Mouse (Mus musculus): ENCODE results near the gene Mfsd4b1.
"Not testable (repeated sequence)": the region's sequence is repeated elsewhere in the genome, so short reads cannot be mapped to it uniquely, and the experiment has no call there.

Mfsd4b1 gene

DNA sequence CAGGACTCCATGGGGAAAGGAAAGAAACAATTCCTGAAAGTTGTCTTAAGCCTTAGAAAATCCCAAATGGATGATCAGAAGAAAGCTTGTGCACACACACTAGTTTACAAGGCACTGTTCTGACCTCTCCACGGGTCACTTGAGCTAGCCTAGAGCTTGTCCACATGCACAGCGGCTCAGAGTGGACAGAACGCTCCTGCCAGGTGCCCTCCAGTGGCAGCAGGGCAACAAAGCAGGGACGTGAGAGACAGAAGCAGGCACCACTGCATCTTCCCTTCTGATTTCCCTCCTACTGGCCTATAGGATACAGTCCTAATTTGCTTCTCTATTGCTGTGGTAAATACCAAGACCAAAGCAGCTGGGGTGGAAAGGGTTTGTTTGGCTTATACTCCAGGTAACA lies 16.3 kb upstream of the Mfsd4b1 start:
- in situ Hi-C loops (cut with MboI; ENCODE audit: low pct_unique_long_range_greater_than_20kb in 1 of 2, low sequenced_read_pairs in 2 of 2, unreplicated experiment in 1 of 2), result no loop called here

DNA sequence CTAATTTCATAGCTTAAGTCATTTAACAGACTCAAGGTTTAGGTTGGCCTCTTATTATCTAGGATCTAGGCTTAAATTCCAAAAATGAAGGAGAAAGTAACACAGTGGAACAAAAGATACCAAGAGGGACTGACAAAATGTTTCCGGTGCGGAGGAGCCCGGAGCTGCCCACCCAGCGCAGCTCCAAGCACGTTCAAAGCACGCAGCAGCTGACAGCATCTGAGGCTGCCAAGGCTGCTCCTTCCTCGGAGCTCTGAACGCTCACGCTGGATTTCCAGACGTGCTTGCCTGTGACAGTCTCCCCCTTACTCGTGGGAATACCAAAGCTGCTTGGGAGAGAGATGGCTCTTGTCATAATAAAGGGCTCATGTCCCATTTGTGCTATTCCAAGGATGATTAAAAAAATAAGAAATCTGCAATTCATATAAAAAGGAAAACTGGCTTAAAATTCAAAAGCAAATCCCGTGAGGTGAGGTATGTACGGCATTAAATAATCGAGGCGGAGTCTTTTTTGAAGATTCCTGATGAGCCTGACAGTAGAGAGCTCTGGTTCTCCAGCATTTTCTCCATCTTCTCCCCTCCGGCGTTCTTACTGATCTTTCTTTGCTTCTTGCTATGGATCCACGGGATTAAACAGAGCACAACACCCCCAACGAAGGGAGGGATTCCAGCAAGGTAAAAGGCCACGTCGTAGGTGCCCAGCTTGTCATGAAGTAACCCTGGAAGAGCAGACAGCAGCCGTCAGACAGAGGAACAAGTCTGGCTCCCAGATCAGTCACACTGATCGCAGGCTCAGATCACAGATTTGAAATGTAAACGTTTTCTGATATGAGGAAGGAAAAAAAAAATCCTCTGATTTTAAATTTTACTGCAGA lies 11.9 kb upstream of the Mfsd4b1 start:
- in situ Hi-C loops (cut with MboI; ENCODE audit: low pct_unique_long_range_greater_than_20kb in 1 of 2, low sequenced_read_pairs in 2 of 2, unreplicated experiment in 1 of 2), result no loop called here

DNA sequence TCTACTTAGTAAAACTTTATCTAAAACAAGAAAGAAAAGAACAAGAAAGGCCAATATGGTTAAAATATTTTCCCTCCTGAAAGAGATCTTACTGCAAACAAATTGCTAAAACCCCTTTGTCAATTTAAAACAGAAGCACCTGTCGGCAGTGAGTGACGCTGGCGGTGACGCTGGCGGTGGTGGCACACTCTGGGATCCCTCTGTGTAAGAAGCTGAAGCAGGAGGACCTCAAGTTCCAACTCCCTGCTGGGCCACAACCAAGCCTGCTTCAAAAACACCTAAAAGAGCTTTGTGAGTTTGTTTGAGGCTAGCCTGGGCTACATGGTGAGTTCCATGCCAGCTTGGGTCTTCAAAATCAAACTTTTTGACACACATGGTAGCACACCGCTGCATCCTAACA lies 9.9 kb upstream of the Mfsd4b1 start:
- in situ Hi-C loops (cut with MboI; ENCODE audit: low pct_unique_long_range_greater_than_20kb in 1 of 2, low sequenced_read_pairs in 2 of 2, unreplicated experiment in 1 of 2), result no loop called here

DNA sequence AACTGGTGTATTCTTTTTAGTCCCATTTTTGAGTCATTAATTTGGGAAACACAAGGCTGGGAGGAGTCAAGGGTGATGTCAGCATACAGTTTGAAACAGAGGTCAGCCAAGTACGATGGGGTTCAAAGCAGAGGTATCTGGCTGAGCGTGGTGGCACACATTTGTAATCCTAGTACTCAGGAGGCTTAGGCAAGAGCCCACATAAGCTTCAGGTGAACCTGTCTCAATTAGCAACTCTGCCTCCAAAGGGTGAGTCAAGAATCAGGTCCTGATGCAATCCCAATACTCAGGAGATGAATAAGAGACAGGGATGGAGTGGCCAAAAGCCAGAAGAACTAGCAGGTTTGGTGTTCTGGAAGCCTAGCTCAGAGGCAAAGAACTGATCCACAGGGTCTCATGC lies 7.8 kb upstream of the Mfsd4b1 start:
- in situ Hi-C loops (cut with MboI; ENCODE audit: low pct_unique_long_range_greater_than_20kb in 1 of 2, low sequenced_read_pairs in 2 of 2, unreplicated experiment in 1 of 2), result no loop called here

DNA sequence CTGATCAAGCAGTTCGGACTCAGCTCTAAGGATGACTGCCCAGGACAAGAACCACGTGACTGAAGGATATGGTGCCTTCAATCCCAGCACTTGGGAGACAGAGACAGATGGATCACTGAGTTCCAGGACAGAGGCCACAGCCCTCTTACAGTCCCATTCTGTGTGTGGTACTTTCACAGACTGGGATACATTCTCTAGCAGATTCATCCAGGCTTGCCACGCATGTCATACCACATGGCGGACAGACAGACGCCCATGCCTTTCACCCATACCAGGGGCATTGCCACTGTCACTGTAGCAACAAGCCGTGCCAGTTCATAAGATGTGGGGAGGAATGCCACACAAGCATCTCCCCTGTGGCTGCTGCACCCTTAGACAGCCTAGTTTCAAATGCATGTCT lies 5.6 kb upstream of the Mfsd4b1 start:
- in situ Hi-C loops (cut with MboI; ENCODE audit: low pct_unique_long_range_greater_than_20kb in 1 of 2, low sequenced_read_pairs in 2 of 2, unreplicated experiment in 1 of 2), result no loop called here

DNA sequence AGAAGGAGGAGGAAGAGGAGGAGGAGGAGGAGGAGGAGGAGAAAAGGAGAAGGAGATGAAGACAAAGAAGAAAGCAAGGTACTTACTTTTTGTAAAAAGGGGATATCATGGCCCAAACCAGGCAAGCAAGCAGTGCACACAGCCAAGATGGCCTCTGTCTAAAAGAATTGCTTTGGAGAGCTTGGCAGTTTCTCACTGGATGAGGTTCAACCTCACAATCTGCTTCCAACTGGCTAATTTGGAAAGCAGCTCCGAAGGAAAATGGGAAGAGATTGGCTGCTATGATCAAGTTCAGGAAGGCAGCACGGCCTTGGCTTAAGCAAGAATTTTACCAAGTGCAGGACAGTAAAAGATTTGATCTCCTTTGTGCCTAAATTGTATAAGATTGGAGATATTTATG lies 4.5 kb upstream of the Mfsd4b1 start:
- in situ Hi-C loops (cut with MboI; ENCODE audit: low pct_unique_long_range_greater_than_20kb in 1 of 2, low sequenced_read_pairs in 2 of 2, unreplicated experiment in 1 of 2), result no loop called here

DNA sequence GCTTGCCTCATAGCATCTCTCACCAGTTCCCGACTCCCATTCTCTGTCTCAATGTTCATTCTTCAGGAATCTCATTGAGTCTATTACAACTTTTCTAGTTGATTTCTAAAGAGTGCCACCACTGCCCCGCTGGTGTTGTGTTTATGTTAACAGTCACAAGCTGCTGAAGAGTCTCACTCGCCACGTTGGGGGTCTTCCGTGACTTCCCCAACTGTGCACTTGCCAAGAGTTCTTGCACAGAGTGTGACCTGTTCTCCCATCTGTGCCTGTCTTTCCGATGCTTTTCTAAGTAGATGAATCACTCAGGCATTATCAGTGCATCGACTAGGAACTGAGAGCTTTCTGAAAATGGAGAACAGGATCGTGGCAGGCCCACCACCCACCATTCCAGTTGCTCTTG lies 3.0 kb upstream of the Mfsd4b1 start:
- in situ Hi-C loops (cut with MboI; ENCODE audit: low pct_unique_long_range_greater_than_20kb in 1 of 2, low sequenced_read_pairs in 2 of 2, unreplicated experiment in 1 of 2), result no loop called here

DNA sequence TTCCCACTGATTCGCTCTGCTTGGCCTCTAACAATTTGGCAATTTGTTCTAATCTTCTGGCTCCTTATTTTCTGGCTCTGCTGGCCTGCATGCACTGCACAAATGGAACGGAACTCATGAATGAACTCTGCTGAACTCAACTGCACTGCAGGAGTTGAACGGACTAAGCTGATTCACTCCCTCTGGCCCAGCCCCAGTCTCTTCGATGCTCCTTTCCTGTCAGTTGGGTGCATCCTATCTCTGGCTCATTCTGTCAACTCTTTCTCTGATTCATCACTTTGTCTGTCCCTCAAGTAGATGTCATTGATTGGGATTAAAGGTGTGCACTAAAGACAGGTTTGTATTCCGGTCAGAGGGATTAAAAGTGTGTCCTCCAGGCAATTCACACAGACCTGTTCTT lies 1.5 kb upstream of the Mfsd4b1 start:
- in situ Hi-C loops (cut with MboI; ENCODE audit: low pct_unique_long_range_greater_than_20kb in 1 of 2, low sequenced_read_pairs in 2 of 2, unreplicated experiment in 1 of 2), result no loop called here

DNA sequence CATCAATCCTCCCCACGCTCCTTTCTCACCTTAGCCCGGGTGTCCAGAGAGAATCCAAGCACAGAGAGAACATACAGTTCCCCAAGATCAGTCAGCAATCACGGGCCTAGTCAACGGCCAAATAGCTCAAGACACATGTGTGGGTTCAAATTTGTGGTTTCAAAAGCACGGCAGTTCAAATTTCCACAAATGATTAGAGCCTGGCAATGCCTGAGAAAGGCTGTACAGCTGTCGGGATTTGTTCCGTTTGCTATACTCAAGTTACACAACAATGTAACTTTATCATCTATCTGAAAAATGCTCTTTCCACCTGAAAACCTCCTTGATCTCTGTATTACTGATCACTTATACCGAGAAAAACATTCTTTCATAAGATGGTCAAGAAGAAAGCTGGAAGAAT lies 492 bp upstream of the Mfsd4b1 start:
- in situ Hi-C loops (cut with MboI; ENCODE audit: low pct_unique_long_range_greater_than_20kb in 1 of 2, low sequenced_read_pairs in 2 of 2, unreplicated experiment in 1 of 2), result no loop called here

DNA sequence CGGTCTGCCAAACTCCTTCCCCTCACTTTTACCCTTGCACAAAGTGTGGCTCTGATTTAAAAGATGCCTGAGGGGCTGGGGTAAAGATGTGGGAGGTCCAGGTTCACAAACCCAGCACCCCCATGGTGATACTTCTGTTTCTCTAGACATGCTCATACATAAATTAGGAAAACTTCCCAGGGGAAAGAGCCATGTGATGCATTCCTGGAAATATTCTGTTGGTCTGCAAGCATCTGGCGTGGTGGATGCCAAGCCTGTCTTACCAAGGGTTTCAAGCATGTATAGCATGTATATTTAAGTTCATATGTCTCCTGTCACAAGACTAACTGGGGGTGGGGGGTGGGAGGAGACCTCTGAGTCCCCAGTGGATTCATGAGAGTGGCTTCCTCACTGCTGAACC lies 4.7 kb downstream of the Mfsd4b1 start:
- in situ Hi-C loops (cut with MboI; ENCODE audit: low pct_unique_long_range_greater_than_20kb in 1 of 2, low sequenced_read_pairs in 2 of 2, unreplicated experiment in 1 of 2), result no loop called here

DNA sequence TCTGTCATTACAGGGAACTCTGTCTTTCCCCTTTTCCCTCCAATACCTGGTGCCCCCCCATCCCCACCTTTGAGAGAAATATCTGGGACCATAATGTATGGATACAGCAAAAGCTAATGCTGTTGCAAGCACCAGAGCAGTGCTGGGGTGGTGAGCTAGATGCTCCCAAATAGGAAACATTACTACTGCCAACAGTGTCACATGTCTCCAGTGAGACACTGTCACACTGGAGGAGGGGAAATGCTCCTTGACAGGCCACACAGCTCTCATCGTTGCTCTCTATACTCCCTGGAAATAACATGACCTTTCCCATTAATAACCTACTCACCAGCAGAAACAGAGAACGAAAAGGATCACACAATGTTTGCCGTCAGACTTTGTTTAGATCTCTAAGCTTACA lies 5.6 kb downstream of the Mfsd4b1 start:
- in situ Hi-C loops (cut with MboI; ENCODE audit: low pct_unique_long_range_greater_than_20kb in 1 of 2, low sequenced_read_pairs in 2 of 2, unreplicated experiment in 1 of 2), result no loop called here

DNA sequence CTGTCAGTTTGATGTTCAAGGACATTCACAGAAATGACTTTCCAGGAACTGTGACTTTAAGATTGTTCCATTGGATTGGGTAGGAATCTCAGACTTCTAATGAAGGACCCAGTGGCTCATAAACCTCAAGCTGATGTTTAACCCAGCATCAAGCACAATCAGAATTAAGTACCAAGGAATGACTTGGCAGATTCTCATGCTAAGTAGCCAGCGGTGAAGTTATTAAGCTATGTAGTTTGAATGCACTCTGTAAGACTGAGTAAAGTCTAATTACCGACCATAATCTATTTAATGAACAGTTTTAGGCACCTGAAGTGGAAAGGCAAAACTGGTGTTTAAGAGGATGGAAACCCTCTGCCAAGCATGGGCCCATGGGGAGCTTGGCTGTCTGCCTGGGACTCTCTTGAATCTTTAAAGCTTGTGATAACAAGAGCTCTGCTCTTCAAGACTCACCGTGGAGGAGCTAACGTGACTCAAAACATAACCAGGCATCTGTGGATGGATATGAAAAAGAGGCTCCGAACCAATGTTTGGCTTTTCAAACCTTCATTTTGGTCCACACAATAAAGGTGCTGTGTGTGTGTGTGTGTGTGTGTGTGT lies 6.7 kb downstream of the Mfsd4b1 start:
- in situ Hi-C loops (cut with MboI; ENCODE audit: low pct_unique_long_range_greater_than_20kb in 1 of 2, low sequenced_read_pairs in 2 of 2, unreplicated experiment in 1 of 2), result no loop called here

DNA sequence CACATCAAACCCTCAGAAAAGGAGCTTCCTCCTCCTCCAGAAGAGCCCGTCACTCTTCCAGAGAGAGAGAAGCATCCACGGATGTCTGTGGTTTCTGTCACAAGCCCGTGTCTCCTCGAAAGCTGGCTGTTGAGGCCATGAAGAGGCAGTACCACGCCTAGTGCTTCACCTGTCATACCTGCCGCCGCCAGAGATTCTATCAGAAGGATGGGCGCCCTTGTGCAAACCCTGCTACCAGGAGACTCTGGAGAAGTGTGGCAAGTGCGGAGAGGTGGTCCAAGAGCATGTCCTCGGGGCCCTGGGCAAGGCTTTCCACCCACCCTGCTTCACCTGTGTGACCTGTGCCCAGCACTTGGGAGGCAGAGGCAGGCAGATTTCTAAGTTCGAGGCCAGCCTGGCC lies 15.5 kb downstream of the Mfsd4b1 start:
- in situ Hi-C loops (cut with MboI; ENCODE audit: low pct_unique_long_range_greater_than_20kb in 1 of 2, low sequenced_read_pairs in 2 of 2, unreplicated experiment in 1 of 2), result no loop called here

DNA sequence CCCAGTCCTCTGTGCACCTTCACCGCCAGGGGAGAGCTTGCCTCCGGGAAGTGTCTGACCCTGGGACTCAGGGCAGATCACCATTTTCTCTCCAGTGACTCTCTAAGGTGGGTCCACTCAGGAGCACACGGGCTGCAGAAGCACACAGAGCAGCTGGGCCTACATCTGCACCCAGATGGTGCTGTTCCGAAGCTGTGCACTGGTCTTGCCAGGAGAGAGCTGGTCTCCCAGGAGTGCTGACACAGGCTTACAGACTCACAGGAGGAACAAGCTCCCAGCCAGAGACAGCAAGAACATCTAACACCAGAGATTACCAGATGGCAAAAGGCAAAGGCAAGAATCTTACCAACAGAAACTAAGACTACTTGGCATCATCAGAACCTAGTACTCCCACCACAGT lies 16.2 kb downstream of the Mfsd4b1 start:
- in situ Hi-C loops (cut with MboI; ENCODE audit: low pct_unique_long_range_greater_than_20kb in 1 of 2, low sequenced_read_pairs in 2 of 2, unreplicated experiment in 1 of 2), result not testable (repeated sequence)

DNA sequence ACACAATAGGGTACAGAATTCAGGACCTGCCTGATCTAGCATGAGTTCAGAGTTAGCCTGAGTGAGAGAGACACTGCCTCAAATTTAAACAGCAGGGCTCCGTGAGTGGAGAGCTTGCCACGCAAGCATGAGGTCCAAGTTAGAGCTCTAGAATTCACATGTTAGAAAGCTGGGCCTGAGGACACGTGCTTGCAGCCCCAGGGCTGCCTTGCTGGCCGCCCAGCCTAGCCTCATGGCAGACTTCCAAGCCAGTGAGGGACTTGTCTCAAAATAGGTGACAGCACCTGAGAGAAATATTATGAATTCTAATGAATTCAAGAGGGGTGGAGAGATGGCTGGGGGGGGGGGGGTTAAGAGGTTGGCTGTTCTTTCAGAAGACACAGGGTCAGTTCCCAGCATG lies 17.1 kb downstream of the Mfsd4b1 start:
- in situ Hi-C loops (cut with MboI; ENCODE audit: low pct_unique_long_range_greater_than_20kb in 1 of 2, low sequenced_read_pairs in 2 of 2, unreplicated experiment in 1 of 2), result no loop called here

DNA sequence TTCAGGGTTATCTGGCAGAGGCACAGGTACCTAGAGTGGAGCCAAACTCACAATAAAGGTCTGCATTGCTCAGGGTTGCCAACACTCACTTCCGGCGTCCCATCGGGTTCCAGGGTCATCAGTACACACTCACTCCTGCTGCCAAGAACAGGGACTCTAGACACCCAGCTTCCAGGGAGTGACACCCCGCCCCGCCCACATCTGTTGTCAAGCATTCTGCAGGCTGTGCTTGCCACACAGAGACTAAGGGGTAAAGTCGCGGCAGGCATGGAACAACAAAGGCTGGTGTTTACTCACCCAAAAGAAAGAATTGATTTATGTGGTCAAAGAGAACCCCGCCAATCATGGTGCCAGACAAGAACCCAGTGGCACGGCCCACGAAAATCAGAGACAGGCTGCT lies 18.1 kb downstream of the Mfsd4b1 start:
- in situ Hi-C loops (cut with MboI; ENCODE audit: low pct_unique_long_range_greater_than_20kb in 1 of 2, low sequenced_read_pairs in 2 of 2, unreplicated experiment in 1 of 2), result no loop called here

DNA sequence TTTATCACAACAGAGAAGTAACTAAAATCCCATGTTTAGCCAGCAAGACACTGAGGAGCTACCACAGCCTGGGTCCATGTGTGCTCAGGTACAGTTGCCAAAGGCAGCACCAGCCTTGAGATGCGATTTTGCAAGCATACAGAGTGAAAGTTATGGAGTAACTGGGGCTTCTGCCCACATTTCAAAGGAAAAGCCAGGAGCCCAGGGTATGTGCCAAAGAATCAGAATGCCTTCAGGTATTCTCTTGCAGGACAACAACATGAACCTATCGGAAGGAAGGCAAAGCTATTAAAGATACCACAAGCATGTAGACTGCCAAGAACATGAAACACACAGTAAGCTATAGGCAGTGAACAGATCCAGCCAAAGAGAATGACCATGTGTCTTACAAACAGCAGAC lies 24.3 kb downstream of the Mfsd4b1 start:
- in situ Hi-C loops (cut with MboI; ENCODE audit: low pct_unique_long_range_greater_than_20kb in 1 of 2, low sequenced_read_pairs in 2 of 2, unreplicated experiment in 1 of 2), result no loop called here

DNA sequence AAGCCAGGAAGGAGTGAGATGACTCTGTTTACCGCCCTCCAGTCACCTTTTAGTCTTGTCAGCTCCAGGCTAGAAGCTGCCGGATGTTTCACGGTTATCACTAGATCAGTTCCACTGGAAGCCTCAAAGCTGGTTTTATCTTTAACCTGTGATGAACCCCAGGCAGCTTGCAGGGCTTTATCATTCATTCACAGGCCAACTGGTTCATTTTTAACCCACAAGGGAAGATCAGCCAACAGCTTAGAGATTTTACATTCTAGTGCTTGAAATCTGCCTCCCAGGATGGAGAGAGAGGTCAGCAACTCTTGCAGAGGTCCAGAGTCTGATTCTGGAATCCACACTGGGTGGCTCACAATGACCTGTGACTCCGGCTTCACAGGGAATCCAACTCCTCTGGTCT lies 33.9 kb downstream of the Mfsd4b1 start:
- in situ Hi-C loops (cut with MboI; ENCODE audit: low pct_unique_long_range_greater_than_20kb in 1 of 2, low sequenced_read_pairs in 2 of 2, unreplicated experiment in 1 of 2), result no loop called here

DNA sequence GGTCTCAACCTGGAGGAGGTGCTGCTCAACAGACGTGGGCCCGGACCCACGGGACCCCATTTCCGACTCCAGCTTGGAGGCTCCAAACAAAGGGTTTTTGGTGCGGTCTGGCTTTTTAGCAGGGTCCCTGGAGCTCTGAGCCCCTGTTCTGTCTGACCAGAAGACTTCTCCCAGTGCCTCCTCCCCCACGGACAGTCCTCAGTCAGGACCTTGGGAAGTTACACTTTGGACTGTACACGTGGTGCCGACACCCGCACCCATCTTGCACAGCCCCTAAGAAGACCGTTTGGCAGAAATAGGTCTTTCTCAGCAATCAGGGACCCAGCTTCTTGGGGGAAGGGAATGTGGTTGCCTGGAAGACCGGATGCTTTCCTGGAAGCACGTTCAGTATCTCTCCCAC lies 38.6 kb downstream of the Mfsd4b1 start, which contains the start of gene Mfsd4b5:
Mfsd4b5 (minus strand) TSS at position 181 of the 400 bp plus-strand sequence.
- in situ Hi-C loops (cut with MboI; ENCODE audit: low pct_unique_long_range_greater_than_20kb in 1 of 2, low sequenced_read_pairs in 2 of 2, unreplicated experiment in 1 of 2), result no loop called here

DNA sequence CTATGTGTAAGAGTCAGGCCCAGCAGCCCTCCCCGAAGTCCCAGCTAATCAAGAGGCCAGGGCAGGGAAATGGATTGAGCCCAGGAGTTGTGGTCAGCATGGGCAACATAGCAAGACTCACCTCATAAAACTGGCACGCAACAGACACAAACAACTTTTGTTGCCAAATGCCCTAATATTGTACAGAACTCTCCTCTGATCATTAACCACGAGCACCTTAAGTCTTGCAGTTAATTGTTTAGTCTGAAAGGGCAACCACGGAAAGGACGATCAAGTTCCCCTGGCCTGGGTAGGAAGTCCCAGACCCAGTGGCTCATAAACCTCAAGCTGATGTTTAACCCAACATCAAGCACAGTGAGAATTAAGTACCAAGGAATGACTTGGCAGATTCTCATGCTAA lies 42.5 kb downstream of the Mfsd4b1 start:
- in situ Hi-C loops (cut with MboI; ENCODE audit: low pct_unique_long_range_greater_than_20kb in 1 of 2, low sequenced_read_pairs in 2 of 2, unreplicated experiment in 1 of 2), result no loop called here

All from mouse embryonic stem cell (cell line).